Mouse (Mus musculus): ENCODE results near the gene Prpsap1. TPM values are rescaled to one million over a fixed set of nuclear protein-coding genes. Genes with fewer than 3 reads are reported as not detected.
"Not testable (repeated sequence)": the region's sequence is repeated elsewhere in the genome, so short reads cannot be mapped to it uniquely, and the experiment has no call there.

Prpsap1 gene
- total RNA-seq, 2 experiments from 2014 or later: 107 TPM

DNA sequence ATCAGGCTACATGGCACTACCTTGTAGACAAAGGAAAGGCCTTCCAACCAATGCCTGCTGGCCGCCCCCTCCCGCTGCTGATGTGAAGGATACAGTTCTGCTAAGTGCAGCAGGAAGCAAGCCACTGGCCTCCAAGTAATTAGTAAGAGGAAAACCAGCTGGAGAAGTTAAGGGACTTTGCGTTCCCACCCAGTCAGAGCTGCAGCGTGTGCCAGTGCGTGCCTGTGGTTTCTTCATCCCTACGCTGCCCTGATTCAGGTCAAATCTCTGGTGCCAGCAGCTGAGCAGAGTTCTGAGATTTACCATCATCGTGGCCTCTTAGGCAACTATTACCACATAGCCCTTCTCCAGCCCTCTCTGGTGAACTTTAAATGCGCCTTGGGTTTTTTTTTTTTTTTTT is 24.5 kb upstream of the Prpsap1 start:
- no peak for DNase-seq
- intact Hi-C loops (cut with DNase I): no loop called here

DNA sequence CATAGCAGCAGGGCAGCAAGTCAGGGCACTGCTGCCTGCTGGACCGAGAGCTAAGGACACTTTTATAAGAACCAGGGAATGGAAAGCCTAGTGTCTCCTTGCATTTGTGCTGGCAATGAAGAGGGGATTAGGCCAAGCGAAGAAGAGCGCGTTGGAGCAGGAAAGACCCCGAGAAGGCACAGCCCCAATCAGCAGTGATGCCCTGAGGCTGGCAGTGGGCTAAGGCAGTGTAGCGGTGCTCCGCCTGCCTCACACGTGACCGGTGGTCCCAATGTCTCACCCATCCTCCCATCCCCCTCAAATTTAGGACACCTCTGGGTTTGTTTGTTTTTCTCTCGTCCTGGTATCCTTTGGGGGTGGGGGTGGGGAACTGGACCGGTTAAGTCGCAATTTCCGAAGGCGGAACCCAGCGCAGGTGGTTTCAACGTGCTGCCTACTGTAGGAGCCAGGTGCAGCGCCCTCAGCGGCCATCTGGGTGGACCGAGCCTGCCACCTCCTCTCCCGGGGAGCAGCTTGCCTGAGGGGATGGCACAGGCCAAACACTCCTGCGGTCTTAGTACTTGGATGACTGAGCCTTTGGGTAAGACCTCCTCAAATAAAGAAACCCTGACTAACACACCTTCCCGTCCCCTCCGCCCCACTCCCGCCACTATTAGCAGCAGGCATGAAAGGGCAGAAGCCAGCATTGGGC is 21.5 kb upstream of the Prpsap1 start:
- intact Hi-C loops (cut with DNase I): no loop called here

DNA sequence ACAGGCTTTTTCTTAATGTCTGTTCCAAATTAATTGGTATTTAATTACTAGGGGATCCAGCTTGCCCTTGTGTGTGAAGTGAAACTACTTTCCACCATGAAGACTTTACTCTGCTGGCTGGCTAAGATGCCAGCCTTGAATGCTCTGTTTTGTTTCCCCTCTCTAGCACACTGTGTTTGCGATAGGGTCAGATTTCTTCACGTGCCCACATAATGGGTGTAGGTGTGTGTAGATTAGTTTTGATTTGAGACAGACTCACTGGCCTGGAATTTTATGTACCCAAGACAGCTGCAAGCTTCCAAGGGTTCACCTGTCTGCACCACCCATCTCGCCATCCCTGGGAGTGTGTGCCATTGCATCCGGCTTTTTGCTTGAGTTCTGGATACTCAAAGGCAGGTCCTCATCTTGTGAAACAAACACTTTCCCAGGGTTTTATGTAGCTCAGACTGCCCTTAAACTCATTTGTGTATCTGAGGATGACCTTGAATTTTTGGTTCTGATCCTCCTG is 19.6 kb upstream of the Prpsap1 start:
- intact Hi-C loops (cut with DNase I): no loop called here
- DNase-seq: no peak

More for the DNA sequence above, 21.5 kb upstream of the Prpsap1 start:
- peak; percentile 64 for DNase-seq

DNA sequence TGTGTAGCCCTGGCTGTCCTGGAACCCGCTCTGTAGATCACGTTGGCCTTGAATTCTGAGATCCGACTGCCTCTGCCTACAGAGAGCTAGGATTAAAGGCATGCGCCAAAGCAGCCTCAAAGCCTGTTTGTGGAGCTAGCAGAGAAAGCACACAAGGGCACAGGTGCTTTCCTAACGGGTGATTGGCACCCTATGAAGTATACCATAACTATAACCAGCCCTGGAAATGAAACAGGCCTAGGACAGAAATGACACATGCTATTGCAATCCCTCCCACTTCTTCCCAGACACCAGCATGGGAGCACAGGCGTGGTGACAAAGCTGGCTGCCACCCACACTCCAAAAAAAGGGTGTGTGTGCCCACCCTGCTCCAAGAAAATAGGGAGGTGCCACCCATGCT is 19.0 kb upstream of the Prpsap1 start:
- intact Hi-C loops (cut with DNase I): no loop called here
- DNase-seq: no peak

DNA sequence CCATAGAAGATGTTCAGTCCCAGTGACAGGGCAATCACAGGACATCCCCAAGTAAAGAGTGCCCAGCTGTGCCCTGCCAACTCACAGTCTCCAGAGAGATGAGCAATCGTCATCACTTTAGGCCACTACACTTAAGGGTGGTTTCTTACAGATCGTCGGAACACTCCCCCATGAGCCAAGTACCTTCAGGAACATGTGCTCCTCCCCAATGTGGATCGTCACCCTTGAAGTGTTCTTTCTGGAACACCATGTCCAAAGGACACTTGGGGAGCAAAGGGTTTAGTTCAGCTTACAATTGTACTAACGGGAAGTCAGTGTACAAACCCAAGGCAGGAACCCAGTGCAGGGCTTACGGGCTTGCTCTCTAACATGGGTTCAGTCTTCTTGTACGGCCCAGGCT is 18.2 kb upstream of the Prpsap1 start:
- intact Hi-C loops (cut with DNase I): no loop called here
- DNase-seq: no peak

DNA sequence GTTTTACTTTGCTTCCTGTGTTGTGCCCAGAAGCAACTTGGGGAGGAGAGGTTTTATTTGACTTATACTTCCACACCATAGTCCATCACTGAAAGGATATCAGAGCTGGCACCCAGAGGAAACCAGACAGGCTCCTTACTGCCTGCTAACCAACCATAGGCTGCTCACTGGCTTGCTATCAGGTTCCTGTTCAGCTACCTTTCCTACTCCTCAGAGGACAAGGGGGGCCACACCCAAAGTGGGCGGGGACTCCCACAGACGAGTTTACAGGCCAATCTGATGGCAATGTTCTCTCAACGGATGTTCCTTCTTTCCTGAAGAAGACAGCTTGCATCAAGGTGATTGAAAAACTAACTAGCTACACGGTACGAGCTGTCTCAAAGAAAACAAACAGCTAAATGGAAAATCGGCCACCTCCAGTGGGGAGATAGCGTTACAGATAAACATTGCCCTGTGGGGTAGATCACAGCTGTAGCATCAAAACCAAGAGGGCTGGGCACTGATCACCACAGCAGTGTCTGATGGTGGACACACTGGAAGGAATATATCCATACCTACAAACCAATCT is 17.4 kb upstream of the Prpsap1 start:
- intact Hi-C loops (cut with DNase I): no loop called here

DNA sequence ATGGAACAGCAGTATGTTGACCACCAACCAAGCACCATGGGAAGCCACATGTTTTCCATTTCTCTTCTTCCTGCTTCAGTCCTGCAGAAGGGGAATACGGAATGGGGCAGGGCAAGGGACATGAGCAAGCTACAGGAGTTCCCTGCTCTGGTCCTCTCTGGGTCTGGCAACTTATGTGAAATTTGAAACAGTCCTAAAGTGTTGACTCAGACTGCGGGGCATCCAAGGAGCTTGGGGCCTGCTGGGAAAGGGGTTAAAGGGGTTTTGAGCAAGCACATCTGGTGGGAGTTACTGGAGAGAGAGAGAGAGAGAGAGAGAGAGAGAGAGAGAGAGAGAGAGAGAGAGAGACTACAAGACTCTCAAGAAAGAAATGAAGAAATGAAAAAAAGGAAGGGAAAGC is 14.7 kb upstream of the Prpsap1 start:
- intact Hi-C loops (cut with DNase I): no loop called here
- DNase-seq: no peak

More for the DNA sequence above, 17.4 kb upstream of the Prpsap1 start:
- DNase-seq: no peak

DNA sequence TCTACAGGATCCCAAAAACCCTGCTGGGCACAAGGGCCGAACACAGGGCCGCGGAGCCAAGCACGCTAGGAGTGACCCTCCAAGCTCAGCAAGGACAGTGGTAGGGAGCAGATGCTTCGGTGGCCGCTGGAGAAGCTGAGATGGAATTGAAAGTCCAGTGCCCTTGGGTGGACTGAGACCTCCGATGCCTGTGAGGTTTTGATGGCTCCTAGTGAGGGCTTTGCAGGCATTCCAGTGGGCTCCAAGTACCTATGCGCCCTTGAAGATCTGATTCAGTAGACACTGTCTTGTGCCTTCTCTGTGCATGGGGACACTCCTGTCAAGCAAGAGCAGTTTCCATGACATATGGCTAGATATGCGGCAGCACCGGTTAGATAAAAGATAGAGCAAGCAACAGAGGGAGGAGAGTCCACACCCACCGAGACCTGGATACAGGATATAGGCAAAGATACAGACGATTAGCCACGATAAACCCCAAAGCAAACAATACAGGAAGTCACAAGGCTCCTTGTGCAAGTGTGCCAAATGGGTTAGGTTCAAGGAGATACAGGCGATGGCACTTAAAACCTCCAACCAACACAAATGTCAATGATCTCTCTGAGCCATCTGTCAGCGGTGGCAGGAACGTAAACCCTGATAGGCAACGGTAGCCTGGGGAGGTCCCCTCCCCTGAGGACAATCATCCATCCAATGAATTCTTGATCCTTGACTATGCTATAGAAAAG is 12.3 kb upstream of the Prpsap1 start:
- intact Hi-C loops (cut with DNase I): no loop called here
- DNase-seq: no peak

DNA sequence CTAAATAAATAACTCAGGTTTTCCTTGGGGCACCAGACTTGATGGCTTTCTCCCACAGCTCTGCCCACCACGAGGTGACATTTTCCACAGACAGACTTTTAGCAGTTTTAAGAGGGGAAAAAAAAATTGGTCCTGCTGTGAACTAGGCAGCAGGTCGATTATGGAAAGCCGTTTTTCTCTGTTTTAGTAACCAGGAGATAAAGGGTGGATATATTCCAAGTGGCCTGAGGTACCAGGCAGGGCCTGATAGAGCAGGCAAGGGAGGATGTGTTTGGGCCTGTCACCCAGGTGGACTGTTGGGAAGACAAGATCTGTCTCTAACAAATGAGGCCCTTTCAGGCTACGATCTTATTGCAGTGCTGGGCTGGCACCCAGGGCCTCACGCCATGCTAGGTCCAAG is 11.6 kb upstream of the Prpsap1 start:
- no peak for DNase-seq
- intact Hi-C loops (cut with DNase I): no loop called here

DNA sequence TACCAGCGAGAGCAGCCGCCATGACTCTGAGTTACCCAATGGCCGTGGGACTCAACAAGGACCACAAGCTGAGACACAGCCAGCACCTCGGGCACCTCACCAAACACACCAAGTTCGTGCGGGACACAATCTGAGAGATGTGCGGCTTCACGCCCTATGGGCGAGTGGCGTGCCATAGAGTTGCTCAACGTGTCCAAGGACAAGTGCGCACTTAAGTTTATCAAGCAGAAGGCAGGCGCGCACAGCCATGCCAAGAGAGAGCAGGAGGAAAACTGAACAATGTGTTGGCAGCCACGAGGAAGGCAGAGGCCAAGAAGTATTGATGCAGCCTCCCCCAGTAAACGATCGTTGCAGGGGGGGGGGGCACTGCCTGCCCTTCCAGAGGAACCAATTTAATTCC is 10.5 kb upstream of the Prpsap1 start:
- intact Hi-C loops (cut with DNase I): no loop called here
- no peak for DNase-seq

DNA sequence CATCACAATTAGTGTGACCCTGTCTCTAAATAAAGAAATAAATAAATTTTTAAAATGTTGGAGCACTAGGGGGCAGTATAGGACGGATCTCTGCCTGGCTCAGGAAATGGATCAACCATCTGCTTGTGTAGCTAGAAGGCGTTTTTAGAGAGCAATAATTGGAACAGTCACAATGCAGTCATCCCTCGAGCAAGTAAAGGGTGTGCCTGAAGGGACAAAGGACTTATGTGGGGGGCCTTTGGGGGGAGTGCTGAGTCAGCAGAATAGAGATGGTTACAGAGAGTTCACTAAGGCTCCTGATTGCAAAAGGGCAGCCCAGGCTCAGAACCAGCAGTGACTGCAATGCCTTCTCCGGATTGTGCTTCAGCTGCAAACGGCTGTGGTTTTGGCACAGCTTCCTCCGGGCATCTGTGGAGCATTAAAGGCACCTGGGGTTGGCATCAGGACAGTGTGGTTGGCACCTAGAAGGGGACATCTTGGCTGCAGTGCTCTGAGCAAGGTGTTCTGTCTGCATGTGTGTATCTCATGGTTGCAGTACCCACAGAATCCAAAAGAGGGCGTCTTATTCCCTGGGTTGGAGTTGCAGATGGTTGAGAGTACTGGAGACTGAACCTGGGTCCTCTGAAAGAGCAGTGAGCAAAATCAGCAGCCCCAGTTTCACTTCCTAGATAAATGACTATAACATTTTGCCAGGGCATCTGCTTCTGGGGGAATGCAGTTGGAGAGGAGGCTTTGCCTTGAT is 7.2 kb upstream of the Prpsap1 start:
- DNase-seq: peak; percentile 44

DNA sequence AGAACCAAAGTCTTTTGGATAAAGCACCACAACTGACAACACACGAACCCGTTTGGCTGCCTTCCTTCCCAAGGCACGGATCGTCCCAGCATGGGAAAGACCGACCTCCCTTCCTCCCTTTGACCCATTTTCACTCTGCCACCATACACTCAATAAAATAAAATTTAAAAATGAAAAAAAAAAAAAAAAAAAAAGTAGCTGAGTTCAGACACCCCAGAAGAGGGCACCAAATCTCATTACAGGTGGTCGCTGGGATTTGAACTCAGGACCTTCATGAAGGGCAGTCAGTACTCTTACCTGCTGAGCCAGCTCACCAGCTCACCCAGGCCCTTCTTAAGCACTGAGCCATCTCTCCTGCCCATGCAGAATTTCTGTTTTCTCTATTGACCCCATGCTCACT is 5.0 kb upstream of the Prpsap1 start:
- intact Hi-C loops (cut with DNase I): loop anchor here (5.0 kb wide), 1 partner anchor 33 kb away; the partner anchor contains the start of gene Sphk1

More for the DNA sequence above, 7.2 kb upstream of the Prpsap1 start:
- intact Hi-C loops (cut with DNase I): no loop called here

DNA sequence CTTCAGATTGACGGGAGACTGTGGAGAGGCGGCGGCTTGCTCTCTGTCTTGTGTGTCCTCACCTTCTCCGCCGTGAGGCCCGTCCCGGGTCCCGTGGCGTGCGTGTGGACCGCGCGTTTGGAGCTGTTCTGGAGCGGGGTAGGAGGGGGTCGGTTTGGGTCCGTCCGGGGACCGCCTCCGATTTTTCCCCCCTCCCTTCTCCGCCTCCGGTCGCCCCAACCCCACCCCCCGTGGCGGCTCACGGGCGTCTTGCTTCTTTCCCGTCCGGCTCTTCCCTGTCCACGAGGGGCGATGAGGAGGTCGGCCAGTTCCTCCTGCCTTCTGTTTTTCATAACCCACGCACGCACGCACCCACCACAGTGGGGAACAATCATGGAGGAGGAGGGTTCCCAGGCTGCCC is 4.6 kb upstream of the Prpsap1 start:
- intact Hi-C loops (cut with DNase I): loop anchor here (5.0 kb wide), 1 partner anchor 34 kb away; the partner anchor contains the start of gene Sphk1
- DNase-seq: no peak

More for the DNA sequence above, 5.0 kb upstream of the Prpsap1 start:
- DNase-seq: no peak

DNA sequence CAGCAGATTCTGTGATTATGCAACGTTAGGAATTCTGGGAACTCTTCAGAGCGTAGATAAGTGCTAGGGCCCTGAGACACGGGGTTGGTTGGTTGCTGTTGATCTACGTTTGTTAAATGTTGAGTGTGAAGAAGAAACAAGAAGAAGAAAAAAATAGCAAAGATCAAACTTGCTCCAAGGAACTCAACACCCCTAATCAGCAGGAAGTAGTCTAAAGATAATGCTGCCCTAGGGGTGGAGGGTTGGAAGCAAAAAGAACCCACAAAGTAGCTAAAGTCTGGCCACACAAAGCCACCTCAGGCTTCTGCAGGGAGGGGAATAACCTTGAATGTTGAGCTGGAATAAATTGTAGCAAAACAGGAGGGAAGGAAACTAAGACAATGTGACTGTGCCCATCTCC is 3.3 kb upstream of the Prpsap1 start:
- no peak for DNase-seq
- intact Hi-C loops (cut with DNase I): loop anchor here (5.0 kb wide), 1 partner anchor 35 kb away; the partner anchor contains the start of gene Sphk1

DNA sequence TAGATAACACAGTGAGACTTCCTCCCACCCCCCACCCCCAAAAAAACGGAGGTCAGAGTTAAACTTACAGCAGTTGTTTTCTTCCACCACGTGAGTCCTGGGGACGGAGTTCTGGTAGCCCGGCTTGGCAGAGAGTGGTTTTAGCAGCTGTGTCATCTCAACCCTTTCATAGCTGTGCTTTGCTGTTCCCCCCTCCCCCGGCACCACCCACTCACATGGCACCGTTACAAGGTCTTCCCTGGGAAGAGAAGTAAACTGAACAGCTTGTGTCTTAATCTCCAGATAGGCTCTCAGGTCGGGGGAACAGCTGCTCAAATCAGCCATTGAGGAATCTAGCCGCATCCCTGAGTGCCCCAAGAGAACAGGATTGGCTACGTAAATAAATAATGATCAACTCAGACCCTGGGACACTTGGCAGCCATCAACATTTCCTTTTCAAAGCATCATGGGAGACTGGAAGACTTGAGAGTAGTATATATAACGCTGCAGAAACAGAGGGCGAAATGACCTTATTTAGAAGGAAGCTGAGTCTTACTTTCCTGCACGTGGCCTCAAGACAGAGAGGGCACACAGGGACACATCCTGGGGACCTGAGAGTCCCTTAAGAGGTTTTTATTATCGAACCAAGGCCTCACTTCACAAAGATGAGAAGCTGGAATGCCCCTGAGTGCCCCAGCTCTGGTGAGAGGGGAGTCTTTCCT is 622 bp upstream of the Prpsap1 start:
- DNase-seq: peak; percentile 83
- intact Hi-C loops (cut with DNase I): loop anchor here (5.0 kb wide), 1 partner anchor 38 kb away; the partner anchor contains the start of gene Sphk1

DNA sequence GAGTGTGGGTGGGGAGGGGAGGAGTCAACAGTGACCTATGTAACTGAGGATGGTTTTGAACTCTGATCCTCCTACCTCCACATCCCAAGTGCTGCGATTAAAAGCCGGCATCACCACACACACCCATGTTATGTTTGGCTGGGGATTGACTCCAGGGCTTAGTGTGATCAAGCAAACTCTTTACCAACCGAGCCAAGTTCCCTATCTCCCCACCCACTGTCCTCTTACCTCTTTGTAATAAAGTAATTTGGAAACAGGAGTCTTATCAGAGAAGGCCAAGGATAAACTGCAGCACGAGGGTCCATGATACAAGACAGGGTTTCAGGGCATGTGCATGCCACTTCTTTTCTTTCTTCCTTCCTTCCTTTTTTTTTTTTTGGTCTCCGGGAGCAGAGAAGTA is 811 bp downstream of the Prpsap1 start:
- DNase-seq: no peak
- intact Hi-C loops (cut with DNase I): no loop called here

DNA sequence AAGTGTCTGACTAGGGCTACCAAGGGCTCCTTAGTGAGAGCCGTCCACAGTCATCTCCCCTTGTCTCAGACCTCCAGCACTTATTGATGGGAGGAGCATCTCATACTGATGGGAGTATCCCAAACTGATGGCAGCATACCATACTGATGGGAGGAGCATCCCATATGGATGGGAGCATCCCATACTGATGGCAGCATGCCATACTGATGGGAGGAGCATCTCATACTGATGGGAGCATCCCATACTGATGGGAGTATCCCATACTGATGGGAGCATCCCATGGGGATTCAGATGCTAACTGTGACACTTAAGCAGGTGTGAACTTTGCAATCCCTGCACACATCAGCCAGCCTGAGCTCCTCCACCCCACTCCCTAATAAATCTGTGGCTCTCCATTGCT is 1.5 kb downstream of the Prpsap1 start:
- intact Hi-C loops (cut with DNase I): not testable (repeated sequence)

DNA sequence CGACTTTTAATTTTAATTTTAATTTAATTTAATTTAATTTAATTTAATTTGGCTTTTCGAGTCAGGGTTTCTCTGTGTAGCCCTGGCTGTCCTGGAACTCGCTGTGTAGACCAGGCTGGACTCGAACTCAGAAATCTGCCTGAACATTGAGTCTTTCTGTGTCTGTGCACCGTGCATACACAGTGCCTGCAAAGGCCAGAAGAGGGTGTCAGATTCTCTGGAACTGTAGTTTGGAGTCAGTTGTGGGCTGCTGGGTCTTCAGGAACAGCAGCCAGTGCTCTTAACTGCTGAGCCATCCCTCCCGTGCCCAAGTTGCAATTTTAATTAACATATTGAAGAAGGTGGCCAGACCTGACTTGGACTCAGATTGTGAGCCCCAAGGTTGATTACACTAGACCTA is 2.7 kb downstream of the Prpsap1 start:
- no peak for DNase-seq
- intact Hi-C loops (cut with DNase I): no loop called here

More for the DNA sequence above, 1.5 kb downstream of the Prpsap1 start:
- not testable (repeated sequence) for DNase-seq

DNA sequence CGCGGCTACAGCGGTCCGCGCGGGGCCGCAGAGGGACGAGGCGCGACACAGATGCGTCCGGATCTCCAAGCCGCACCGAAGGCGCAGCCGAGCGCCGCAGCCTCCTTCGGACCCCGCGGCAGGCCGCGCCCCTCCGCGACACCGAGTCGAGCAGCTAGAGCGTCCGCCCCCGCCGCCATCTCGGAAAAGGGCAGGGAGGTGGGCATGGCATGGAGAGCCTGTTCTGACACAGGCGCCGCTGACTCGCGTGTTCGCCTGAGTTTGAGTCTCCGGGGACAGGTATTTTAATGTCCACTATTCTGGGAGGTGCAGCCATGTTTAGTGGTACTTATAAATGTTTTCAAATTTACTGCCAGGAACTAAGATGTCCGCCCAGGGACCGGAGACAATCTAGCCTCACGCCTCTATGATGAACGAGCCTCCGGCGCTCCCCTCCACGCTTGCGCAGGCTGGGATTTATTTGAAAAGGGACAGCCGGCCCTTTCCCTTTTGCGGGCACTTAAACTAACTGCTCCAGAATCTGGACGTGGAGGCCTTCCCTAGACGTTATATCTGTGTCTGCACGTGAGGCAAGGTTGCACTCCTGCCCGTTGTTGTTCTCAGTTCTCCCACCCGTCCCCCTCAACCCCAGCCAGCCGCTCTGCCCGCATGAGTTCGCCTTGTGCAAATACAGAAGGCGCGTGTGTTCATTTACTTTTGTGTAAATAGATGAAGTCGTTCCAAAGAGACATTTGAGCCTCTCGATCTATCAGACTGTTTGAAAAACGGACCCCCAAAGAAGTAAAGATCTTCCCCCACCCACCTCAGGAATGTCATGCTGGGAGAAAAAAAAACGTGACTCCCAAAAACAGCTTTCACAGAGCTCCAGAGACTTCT is 3.5 kb downstream of the Prpsap1 start:
- intact Hi-C loops (cut with DNase I): no loop called here
- DNase-seq: peak; percentile 90
